In the genomic region with DNA sequence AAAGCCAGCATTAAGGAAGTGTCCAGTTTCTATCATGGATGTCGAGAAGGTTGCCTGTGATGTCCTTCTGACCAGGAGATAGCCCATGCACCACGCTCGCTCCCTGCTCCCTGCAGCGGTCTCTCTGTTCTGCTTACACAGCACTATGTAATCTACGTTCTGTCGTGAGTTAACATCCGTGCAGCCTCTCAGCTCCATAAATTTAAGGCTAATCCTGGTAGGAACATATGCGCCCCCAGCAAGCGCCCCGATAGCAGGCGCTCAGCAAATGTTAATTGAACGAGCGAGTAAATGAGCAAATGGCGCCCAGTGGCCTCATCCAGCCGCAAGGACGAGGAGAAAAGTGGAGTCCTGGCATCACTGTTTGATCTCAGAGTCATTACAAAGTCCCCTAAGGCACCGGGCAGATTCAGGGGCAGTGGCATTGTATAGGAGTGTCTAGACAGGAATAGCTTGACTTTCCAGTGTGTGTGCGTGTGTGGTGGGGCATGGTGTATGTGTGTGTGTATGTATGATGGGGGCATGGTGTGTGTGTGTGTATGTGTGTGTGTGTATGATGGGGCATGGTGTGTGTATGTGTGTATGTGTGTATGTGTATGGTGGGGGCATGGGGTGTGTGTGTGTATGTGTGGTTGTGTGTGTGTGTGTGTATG, we compare ENCODE assay signal across 21 mouse cellular contexts. TPM values are rescaled to one million over a fixed set of nuclear protein-coding genes. Genes with fewer than 3 reads are reported as not detected.
A peak's percentile ranks its signal among the peaks of the same experiment; 100 is the strongest.
DNase-seq lines count a peak whose midpoint lies in the region; ATAC-seq and TF ChIP-seq lines count a peak whose summit lies in the region.
"Had no signal": no experiment of that assay in that cellular context is flagged by ENCODE, and none has a peak within 500 bp of the region (broad histone marks: within the 10 kb centered on the region; RNA-seq: fewer than 3 reads in every experiment).

No protein-coding gene starts in this region.

- no peak for DNase-seq in embryonic facial prominence, embryonic 11.5 days (ENCODE audit: low spot score)
- no peak for DNase-seq in embryonic facial prominence, embryonic 10.5 days (ENCODE audit: low spot score)
- no peak for DNase-seq in hindbrain, postnatal 0 days (ENCODE audit: low spot score)
- DNase-seq in midbrain, postnatal 0 days (ENCODE audit: low spot score): peak; percentile 23
- no peak for DNase-seq in midbrain, embryonic 10.5 days (ENCODE audit: low spot score)
- DNase-seq in cerebellum, adult 2 months: no peak
- no peak for DNase-seq in kidney, postnatal 4 days
- DNase-seq: adrenal gland, adult 8-10 months; cerebellum, adult 18-20 months; gastrocnemius, postnatal 36 days; heart, adult 2 months; kidney, adult 9 months; kidney, postnatal 36 days; right cerebral cortex, postnatal 14 days; thymus, adult 2 months had no signal

- H3K4me3 ChIP-seq in embryonic facial prominence, embryonic 11.5 days (ENCODE audit: low read depth, low read length): no peak overlapping the region
- no peak overlapping the region for H3K4me3 ChIP-seq in embryonic facial prominence, embryonic 10.5 days
- no peak overlapping the region for H3K4me3 ChIP-seq in hindbrain, embryonic 13.5 days
- H3K4me3 ChIP-seq in hindbrain, postnatal 0 days (ENCODE audit: low read length): no peak overlapping the region
- no peak overlapping the region for H3K4me3 ChIP-seq in midbrain, postnatal 0 days (ENCODE audit: low read depth, low read length)
- no peak overlapping the region for H3K4me3 ChIP-seq in midbrain, embryonic 10.5 days
- H3K4me3 ChIP-seq in cerebellum, adult 2 months (replicated peaks; ENCODE audit: insufficient read depth, low read depth, low read length): no peak overlapping the region
- H3K4me3 ChIP-seq: heart, adult 2 months had no signal

- no peaks in the 10 kb centered on the region for H3K9me3 ChIP-seq in embryonic facial prominence, embryonic 11.5 days (replicated peaks; ENCODE audit: control insufficient read depth, low read length)
- no peaks in the 10 kb centered on the region for H3K9me3 ChIP-seq in embryonic facial prominence, embryonic 10.5 days
- no peaks in the 10 kb centered on the region for H3K9me3 ChIP-seq in hindbrain, embryonic 13.5 days
- H3K9me3 ChIP-seq in hindbrain, postnatal 0 days (ENCODE audit: low read length): no peaks in the 10 kb centered on the region
- no peaks in the 10 kb centered on the region for H3K9me3 ChIP-seq in midbrain, postnatal 0 days (ENCODE audit: low read length)
- no peaks in the 10 kb centered on the region for H3K9me3 ChIP-seq in midbrain, embryonic 10.5 days (replicated peaks)

- H3K4me1 ChIP-seq in embryonic facial prominence, embryonic 11.5 days (ENCODE audit: control insufficient read depth, insufficient read depth, low read length): peaks cover 2% of the 10 kb centered on the region; the same call in 1 of the 2 replicates
- H3K4me1 ChIP-seq in embryonic facial prominence, embryonic 10.5 days: peaks cover 23% of the 10 kb centered on the region
- H3K4me1 ChIP-seq in hindbrain, embryonic 13.5 days (replicated peaks): peaks cover 22% of the 10 kb centered on the region
- no peaks in the 10 kb centered on the region for H3K4me1 ChIP-seq in hindbrain, postnatal 0 days (ENCODE audit: insufficient read depth, low read length)
- no peaks in the 10 kb centered on the region for H3K4me1 ChIP-seq in midbrain, postnatal 0 days (ENCODE audit: insufficient read depth, low read length)
- peaks cover 21% of the 10 kb centered on the region for H3K4me1 ChIP-seq in midbrain, embryonic 10.5 days
- H3K4me1 ChIP-seq in cerebellum, adult 2 months (ENCODE audit: control insufficient read depth, insufficient read depth, low read length): no peaks in the 10 kb centered on the region; the same call in 1 of the 2 replicates

- no peaks in the 10 kb centered on the region for H3K27me3 ChIP-seq in embryonic facial prominence, embryonic 11.5 days (ENCODE audit: control insufficient read depth, insufficient read depth, low read length)
- H3K27me3 ChIP-seq in embryonic facial prominence, embryonic 10.5 days (replicated peaks; ENCODE audit: low read depth, poor library complexity, severe bottlenecking): no peaks in the 10 kb centered on the region; the same call in 1 of the 2 replicates
- H3K27me3 ChIP-seq in hindbrain, embryonic 13.5 days: peaks cover 14% of the 10 kb centered on the region; the same call in 1 of the 2 replicates
- no peaks in the 10 kb centered on the region for H3K27me3 ChIP-seq in hindbrain, postnatal 0 days (ENCODE audit: insufficient read depth, low read length)
- H3K27me3 ChIP-seq in midbrain, postnatal 0 days (ENCODE audit: insufficient read depth, low read length): no peaks in the 10 kb centered on the region
- peaks cover 24% of the 10 kb centered on the region; the same call in 1 of the 2 replicates for H3K27me3 ChIP-seq in midbrain, embryonic 10.5 days (ENCODE audit: low read depth, poor library complexity, severe bottlenecking)
- H3K27me3 ChIP-seq in cerebellum, adult 2 months (ENCODE audit: control insufficient read depth, insufficient read depth, low read length): no peaks in the 10 kb centered on the region

- WGBS in embryonic facial prominence, embryonic 11.5 days: 80% methylated on average over 18 of the region's 18 CpGs
- 85% methylated on average over 18 of the region's 18 CpGs for WGBS in embryonic facial prominence, embryonic 10.5 days
- 54% methylated on average over 18 of the region's 18 CpGs for WGBS in hindbrain, embryonic 13.5 days
- 57% methylated on average over 18 of the region's 18 CpGs for WGBS in hindbrain, postnatal 0 days
- 54% methylated on average over 18 of the region's 18 CpGs for WGBS in midbrain, postnatal 0 days
- 87% methylated on average over 18 of the region's 18 CpGs for WGBS in midbrain, embryonic 10.5 days
- 71% methylated on average over 18 of the region's 18 CpGs for WGBS in cerebellum, adult 2 months

- H3K9ac ChIP-seq in embryonic facial prominence, embryonic 11.5 days (replicated peaks; ENCODE audit: low read length): no peak overlapping the region
- no peak overlapping the region for H3K9ac ChIP-seq in hindbrain, embryonic 13.5 days
- H3K9ac ChIP-seq in hindbrain, postnatal 0 days (replicated peaks; ENCODE audit: low read length): no peak overlapping the region
- no peak overlapping the region for H3K9ac ChIP-seq in midbrain, postnatal 0 days (replicated peaks; ENCODE audit: low read length, poor library complexity, severe bottlenecking)

- H3K4me2 ChIP-seq in embryonic facial prominence, embryonic 11.5 days (ENCODE audit: low read depth, low read length): no peak overlapping the region
- no peak overlapping the region for H3K4me2 ChIP-seq in hindbrain, embryonic 13.5 days
- no peak overlapping the region for H3K4me2 ChIP-seq in hindbrain, postnatal 0 days (ENCODE audit: low read depth, low read length)
- H3K4me2 ChIP-seq in midbrain, postnatal 0 days (ENCODE audit: low read depth, low read length, poor library complexity, severe bottlenecking): no peak overlapping the region

- TF ChIP-seq POLR2A in cerebellum, adult 2 months (IDR thresholded peaks at IDR 0.05; ENCODE audit: borderline replicate concordance, insufficient read depth, low read length): no peak

- no peaks in the 10 kb centered on the region for H3K36me3 ChIP-seq in embryonic facial prominence, embryonic 11.5 days (replicated peaks; ENCODE audit: control insufficient read depth, insufficient read depth, low read depth, low read length)
- H3K36me3 ChIP-seq in embryonic facial prominence, embryonic 10.5 days (replicated peaks): no peaks in the 10 kb centered on the region
- H3K36me3 ChIP-seq in hindbrain, embryonic 13.5 days: no peaks in the 10 kb centered on the region
- no peaks in the 10 kb centered on the region for H3K36me3 ChIP-seq in hindbrain, postnatal 0 days (ENCODE audit: insufficient read depth, low read length)
- H3K36me3 ChIP-seq in midbrain, postnatal 0 days (ENCODE audit: insufficient read depth, low read length): no peaks in the 10 kb centered on the region
- H3K36me3 ChIP-seq in midbrain, embryonic 10.5 days: no peaks in the 10 kb centered on the region

- TF ChIP-seq CTCF in hindbrain, postnatal 0 days (IDR thresholded peaks at IDR 0.05; ENCODE audit: low read depth): no peak
- no peak for TF ChIP-seq CTCF in midbrain, postnatal 0 days (IDR thresholded peaks at IDR 0.05)
- no peak for TF ChIP-seq CTCF in cerebellum, adult 2 months (IDR thresholded peaks at IDR 0.05; ENCODE audit: borderline replicate concordance, insufficient read depth, low read depth, low read length)

- H3K27ac ChIP-seq in embryonic facial prominence, embryonic 11.5 days (replicated peaks; ENCODE audit: low read depth, low read length): no peak overlapping the region
- no peak overlapping the region for H3K27ac ChIP-seq in embryonic facial prominence, embryonic 10.5 days (replicated peaks)
- H3K27ac ChIP-seq in hindbrain, embryonic 13.5 days: peak overlapping the region; percentile 40
- no peak overlapping the region for H3K27ac ChIP-seq in hindbrain, postnatal 0 days
- no peak overlapping the region for H3K27ac ChIP-seq in midbrain, postnatal 0 days (ENCODE audit: low read depth, low read length)
- H3K27ac ChIP-seq in midbrain, embryonic 10.5 days (replicated peaks): no peak overlapping the region
- no peak overlapping the region for H3K27ac ChIP-seq in cerebellum, adult 2 months (ENCODE audit: insufficient read depth, low read length)
- H3K27ac ChIP-seq: heart, adult 2 months; macrophage; stomach, postnatal 0 days had no signal

- peak; percentile 52 for ATAC-seq in embryonic facial prominence, embryonic 11.5 days (replicated peaks; ENCODE audit: insufficient number of reproducible peaks, low FRiP score, low TSS enrichment, low read depth)
- peak; percentile 65 for ATAC-seq in hindbrain, embryonic 13.5 days (ENCODE audit: low FRiP score)
- ATAC-seq in hindbrain, postnatal 0 days: no peak
- no peak for ATAC-seq in midbrain, postnatal 0 days (ENCODE audit: low FRiP score)
- ATAC-seq: activated CD4-positive, CD25-positive, alpha-beta regulatory T cell, adult 4 months; intestine, embryonic 16.5 days had no signal

RNA-seq across cellular contexts. Expression of gene Bcl7a, which starts 35.9 kb away (rescaled TPM):
- polyA plus RNA-seq in embryonic facial prominence, embryonic 11.5 days (2014; fragmentation: Nextera tagmentation; extraction: Ambion mirVana): 39.0 and 39.5 TPM in 2 replicates
- 41.7 and 42.8 TPM in 2 replicates for polyA plus RNA-seq in embryonic facial prominence, embryonic 10.5 days (2016; fragmentation: Nextera tagmentation; extraction: Ambion mirVana)
- 47.1 and 48.6 TPM in 2 replicates for polyA plus RNA-seq in hindbrain, embryonic 13.5 days (2015; fragmentation: Nextera tagmentation; extraction: Ambion mirVana)
- 42.4 and 42.6 TPM in 2 replicates for total RNA-seq in hindbrain, postnatal 0 days (2014; rRNA removed)
- 25.1 and 25.6 TPM in 2 replicates for polyA plus RNA-seq in hindbrain, postnatal 0 days (2015; fragmentation: Nextera tagmentation; extraction: Ambion mirVana)
- total RNA-seq in midbrain, postnatal 0 days (2014; rRNA removed): 33.5 and 40.7 TPM in 2 replicates
- 21.4 and 21.6 TPM in 2 replicates for polyA plus RNA-seq in midbrain, postnatal 0 days (2015; fragmentation: Nextera tagmentation; extraction: Ambion mirVana)
- 35.3 and 44.6 TPM in 2 replicates for polyA plus RNA-seq in midbrain, embryonic 10.5 days (2016; fragmentation: Nextera tagmentation; extraction: Ambion mirVana)
- polyA plus RNA-seq in cerebellum, adult 2 months (2012; rRNA removed): 28.9 and 29.4 TPM in 2 replicates

RNA-seq across cellular contexts. Expression of gene Wdr66, which starts 55.9 kb away (rescaled TPM):
- 6.8 and 9.5 TPM in 2 replicates for polyA plus RNA-seq in embryonic facial prominence, embryonic 11.5 days (2014; fragmentation: Nextera tagmentation; extraction: Ambion mirVana)
- 4.3 and 4.5 TPM in 2 replicates for polyA plus RNA-seq in embryonic facial prominence, embryonic 10.5 days (2016; fragmentation: Nextera tagmentation; extraction: Ambion mirVana)
- 1.9 and 2.4 TPM in 2 replicates for polyA plus RNA-seq in hindbrain, embryonic 13.5 days (2015; fragmentation: Nextera tagmentation; extraction: Ambion mirVana)
- 2.4 and 2.8 TPM in 2 replicates for total RNA-seq in hindbrain, postnatal 0 days (2014; rRNA removed)
- 0.69 and 1.4 TPM in 2 replicates for polyA plus RNA-seq in hindbrain, postnatal 0 days (2015; fragmentation: Nextera tagmentation; extraction: Ambion mirVana)
- 2.2 and 3.3 TPM in 2 replicates for total RNA-seq in midbrain, postnatal 0 days (2014; rRNA removed)
- polyA plus RNA-seq in midbrain, postnatal 0 days (2015; fragmentation: Nextera tagmentation; extraction: Ambion mirVana): 1.4 and 2.0 TPM in 2 replicates
- polyA plus RNA-seq in midbrain, embryonic 10.5 days (2016; fragmentation: Nextera tagmentation; extraction: Ambion mirVana): 7.6 and 10.7 TPM in 2 replicates
- polyA plus RNA-seq in cerebellum, adult 2 months (2012; rRNA removed): 1.3 and 1.6 TPM in 2 replicates
- total RNA-seq: hematopoietic stem cell, adult 5-6 weeks had no signal

Comparison
In these comparisons a context has a peak if more than half of its experiments do, and no peak if none do; other contexts are left out.
1. ATAC-seq: peak in embryonic facial prominence, embryonic 11.5 days (single experiment) and hindbrain, embryonic 13.5 days (single experiment); none in hindbrain, postnatal 0 days (single experiment) and midbrain, postnatal 0 days (single experiment).